Mouse (Mus musculus): ENCODE data around the gene Atg16l2.

The Atg16l2 gene

GRCm38 (mm10) chr7:101301881-101302456 lies at the start of gene Atg16l2:
TSS of gene Atg16l2 (minus strand) at chr7:101302251.
- peak; percentile 95 for DNase-seq

GRCm38 (mm10) chr7:101349861-101350260 lies 47.8 kb upstream of the Atg16l2 start:
- DNase-seq, result peak; percentile 67

- DNase-seq, result no peak
Measured at GRCm38 (mm10) chr7:101348312-101348711, 46.3 kb upstream of the Atg16l2 start.

GRCm38 (mm10) chr7:101347767-101348270 lies 45.8 kb upstream of the Atg16l2 start, which contains the start of gene Arap1:
TSS of gene Arap1 (plus strand) at chr7:101348067.
- DNase-seq, result no peak

- DNase-seq, result no peak
Measured at GRCm38 (mm10) chr7:101346991-101347390, 44.9 kb upstream of the Atg16l2 start.

GRCm38 (mm10) chr7:101344892-101345291 lies 42.8 kb upstream of the Atg16l2 start:
- DNase-seq, result no peak

- no peak for DNase-seq
Measured at GRCm38 (mm10) chr7:101343135-101343534, 41.1 kb upstream of the Atg16l2 start.

GRCm38 (mm10) chr7:101341405-101341804 lies 39.4 kb upstream of the Atg16l2 start:
- DNase-seq, result no peak

GRCm38 (mm10) chr7:101337401-101337800 lies 35.4 kb upstream of the Atg16l2 start:
- no peak for DNase-seq

GRCm38 (mm10) chr7:101336686-101337085 lies 34.6 kb upstream of the Atg16l2 start:
- no peak for DNase-seq

- DNase-seq, result no peak
Measured at GRCm38 (mm10) chr7:101335228-101335627, 33.2 kb upstream of the Atg16l2 start.

- no peak for DNase-seq
Measured at GRCm38 (mm10) chr7:101332045-101332831, 30.2 kb upstream of the Atg16l2 start.

GRCm38 (mm10) chr7:101330841-101331173 lies 28.8 kb upstream of the Atg16l2 start:
- DNase-seq, result no peak

- DNase-seq, result no peak
Measured at GRCm38 (mm10) chr7:101330074-101330840, 28.2 kb upstream of the Atg16l2 start.

- no peak for DNase-seq
Measured at GRCm38 (mm10) chr7:101329606-101330005, 27.6 kb upstream of the Atg16l2 start.

- DNase-seq, result peak; percentile 84
Measured at GRCm38 (mm10) chr7:101328621-101329158, 26.6 kb upstream of the Atg16l2 start.

GRCm38 (mm10) chr7:101327786-101328185 lies 25.7 kb upstream of the Atg16l2 start:
- no peak for DNase-seq

GRCm38 (mm10) chr7:101327263-101327662 lies 25.2 kb upstream of the Atg16l2 start:
- no peak for DNase-seq

GRCm38 (mm10) chr7:101326006-101326405 lies 24.0 kb upstream of the Atg16l2 start:
- DNase-seq, result no peak

GRCm38 (mm10) chr7:101324142-101324962 lies 22.3 kb upstream of the Atg16l2 start:
- no peak for DNase-seq

GRCm38 (mm10) chr7:101323141-101323594 lies 21.1 kb upstream of the Atg16l2 start:
- no peak for DNase-seq

GRCm38 (mm10) chr7:101321218-101321827 lies 19.3 kb upstream of the Atg16l2 start:
- DNase-seq, result peak; percentile 39

Measured in right cerebral cortex, adult 18-20 months (tissue).